Mouse (Mus musculus) small intestine, adult 2 months (tissue): ENCODE data around the gene Gm20379. TPM values are rescaled to one million over a fixed set of nuclear protein-coding genes. Genes with fewer than 3 reads are reported as not detected.

Experiments used
- H3K27ac ChIP-seq: fragments of 200-500 bp; 2 replicates; pipeline ENCODE4 v1.5.1; 2012; ENCODE audit warnings: low read depth, low read length, control low read depth, inconsistent platforms; ENCODE audit not compliant: insufficient read depth
- H3K27me3 ChIP-seq: fragments of 200-500 bp; 2 replicates; pipeline ENCODE4 v1.6.1; 2012; ENCODE audit warnings: mild to moderate bottlenecking, moderate library complexity, low read length, inconsistent platforms; ENCODE audit not compliant: control insufficient read depth, insufficient read depth
- H3K36me3 ChIP-seq: fragments of 200-500 bp; 2 replicates; pipeline ENCODE4 v1.6.1; 2012; ENCODE audit warnings: mild to moderate bottlenecking, low read length, control low read depth, inconsistent platforms; ENCODE audit not compliant: control insufficient read depth, insufficient read depth
- H3K4me1 ChIP-seq: fragments of 200-500 bp; 2 replicates; pipeline ENCODE4 v1.6.1; 2012; ENCODE audit warnings: low read length, inconsistent platforms, mixed read lengths; ENCODE audit not compliant: control insufficient read depth, insufficient read depth, insufficient read length
- H3K4me3 ChIP-seq: fragments of 200-500 bp; 2 replicates; pipeline ENCODE4 v1.5.1; 2012; ENCODE audit warnings: low read depth, mild to moderate bottlenecking, control low read depth, inconsistent platforms, low read length, moderate library complexity
- CTCF ChIP-seq: fragments of 200-500 bp; IDR thresholded peaks from 2 replicates; pipeline ENCODE4 v1.5.1; 2012; ENCODE audit warnings: low read depth, mild to moderate bottlenecking, control low read depth, inconsistent platforms, low read length, moderate library complexity, mixed read lengths; ENCODE audit not compliant: insufficient replicate concordance, insufficient read length; ENCODE audit errors: extremely low read depth
- POLR2A ChIP-seq: fragments of 200-500 bp; IDR thresholded peaks from 2 replicates; pipeline ENCODE4 v1.6.1; 2012; ENCODE audit warnings: low read depth, mild to moderate bottlenecking, control low read depth, inconsistent platforms, low read length, moderate library complexity
- WGBS: fragments of 180-500 bp; shearing (Covaris S2); methylation state at CpG from one replicate; pipeline ENCODE4 v1.1.7; 2018; 5-methylcytosine and 5-hydroxymethylcytosine counted together
- polyA plus RNA-seq: library from polyadenylated mRNA; depleted of rRNA; stranded (reverse); fragments of >200 nt; gene quantifications from 2 replicates; pipeline ENCODE4 v1.2.3, GENCODE M21; 2012

The Gm20379 gene
- polyA plus RNA-seq, 1 experiment: not detected

GRCm38 (mm10) chr13:92303062-92303948, 2.5 kb upstream of the Gm20379 start:
- TF ChIP-seq CTCF (no peak), POLR2A (no peak)
- WGBS: 80% methylated on average over 8 of the region's 8 CpGs

GRCm38 (mm10) chr13:92304291-92304690, 1.5 kb upstream of the Gm20379 start:
- Histone ChIP-seq H3K4me3 (no peak overlapping the region), H3K27me3 (no peaks in the 10 kb centered on the region), H3K4me1 (peaks cover 5% of the 10 kb centered on the region; the same call in 1 of the 2 replicates), H3K36me3 (peaks cover 18% of the 10 kb centered on the region), H3K27ac (no peak overlapping the region)
- no peak for TF ChIP-seq POLR2A
- TF ChIP-seq CTCF: no peak
- 90% methylated on average over 5 of the region's 5 CpGs for WGBS

More at GRCm38 (mm10) chr13:92303062-92303948, 2.5 kb upstream of the Gm20379 start:
- Histone ChIP-seq H3K4me1 (peaks cover 6% of the 10 kb centered on the region; the same call in 1 of the 2 replicates), H3K36me3 (peaks cover 11% of the 10 kb centered on the region), H3K27me3 (no peaks in the 10 kb centered on the region), H3K4me3 (no peak overlapping the region), H3K27ac (no peak overlapping the region)

- H3K4me1 ChIP-seq: no peaks in the 10 kb centered on the region
- H3K36me3 ChIP-seq: peaks cover 11% of the 10 kb centered on the region
- H3K27me3 ChIP-seq: no peaks in the 10 kb centered on the region
- H3K27ac ChIP-seq: no peak overlapping the region
- 88% methylated on average over 5 of the region's 5 CpGs for WGBS
- H3K4me3 ChIP-seq: no peak overlapping the region
- TF ChIP-seq CTCF: no peak
- TF ChIP-seq POLR2A: no peak
These were observed 8.8 kb downstream of the Gm20379 start for GRCm38 (mm10) chr13:92314613-92315012.

GRCm38 (mm10) chr13:92320770-92321169, 15.0 kb downstream of the Gm20379 start:
- Histone ChIP-seq H3K27me3 (no peaks in the 10 kb centered on the region), H3K4me3 (no peak overlapping the region), H3K4me1 (no peaks in the 10 kb centered on the region), H3K36me3 (peaks cover 5% of the 10 kb centered on the region; the same call in 1 of the 2 replicates), H3K27ac (no peak overlapping the region)
- WGBS: 80% methylated on average over 5 of the region's 5 CpGs
- TF ChIP-seq POLR2A: no peak
- no peak for TF ChIP-seq CTCF

GRCm38 (mm10) chr13:92326030-92326429, 20.2 kb downstream of the Gm20379 start:
- H3K27ac ChIP-seq: no peak overlapping the region
- WGBS: 75% methylated on average over 5 of the region's 5 CpGs
- no peak overlapping the region for H3K4me3 ChIP-seq

GRCm38 (mm10) chr13:92328000-92328399, 22.2 kb downstream of the Gm20379 start:
- H3K4me3 ChIP-seq: no peak overlapping the region
- H3K4me1 ChIP-seq: no peaks in the 10 kb centered on the region
- TF ChIP-seq CTCF (no peak), POLR2A (no peak)
- H3K27ac ChIP-seq: no peak overlapping the region
- WGBS: 44% methylated on average over 2 of the region's 2 CpGs
- H3K27me3 ChIP-seq: no peaks in the 10 kb centered on the region
- no peaks in the 10 kb centered on the region for H3K36me3 ChIP-seq

More at GRCm38 (mm10) chr13:92326030-92326429, 20.2 kb downstream of the Gm20379 start:
- TF ChIP-seq POLR2A (no peak), CTCF (no peak)
- H3K36me3 ChIP-seq: peaks cover 3% of the 10 kb centered on the region; the same call in 1 of the 2 replicates
- no peaks in the 10 kb centered on the region for H3K4me1 ChIP-seq
- H3K27me3 ChIP-seq: no peaks in the 10 kb centered on the region

GRCm38 (mm10) chr13:92330621-92331020, 24.8 kb downstream of the Gm20379 start:
- H3K4me1 ChIP-seq: no peaks in the 10 kb centered on the region
- TF ChIP-seq POLR2A (no peak), CTCF (no peak)
- H3K36me3 ChIP-seq: no peaks in the 10 kb centered on the region
- H3K4me3 ChIP-seq: no peak overlapping the region
- H3K27me3 ChIP-seq: no peaks in the 10 kb centered on the region
- H3K27ac ChIP-seq: no peak overlapping the region
- WGBS: 96% methylated on average over 3 of the region's 3 CpGs
